Mouse (Mus musculus) lung, postnatal 0 days (tissue): ENCODE results near the gene Spata13.

Source experiments
- CTCF ChIP-seq: IDR thresholded peaks from 2 replicates; pipeline ENCODE4 v1.5.1; 2016; ENCODE audit warnings: antibody characterized with exemption, mild to moderate bottlenecking
- EP300 ChIP-seq: IDR thresholded peaks from 2 replicates; pipeline ENCODE4 v1.6.1; 2016; ENCODE audit warnings: antibody characterized with exemption, mild to moderate bottlenecking, control low read depth

GRCm38 (mm10) chr14:60759097-60759496 is 125.3 kb downstream of the Spata13 start:
- TF ChIP-seq CTCF (no peak), EP300 (no peak)
